Mouse (Mus musculus) cerebellum, postnatal 4 days (tissue): ENCODE data around the gene Amdhd1.

Experiments used
- DNase-seq, 2 experiments: peaks; one replicate each; pipeline ENCODE4 v3.0.0; 2022; ENCODE audit warnings: low spot score in 2 of 2, mixed read lengths in 1 of 2

The Amdhd1 gene

DNA sequence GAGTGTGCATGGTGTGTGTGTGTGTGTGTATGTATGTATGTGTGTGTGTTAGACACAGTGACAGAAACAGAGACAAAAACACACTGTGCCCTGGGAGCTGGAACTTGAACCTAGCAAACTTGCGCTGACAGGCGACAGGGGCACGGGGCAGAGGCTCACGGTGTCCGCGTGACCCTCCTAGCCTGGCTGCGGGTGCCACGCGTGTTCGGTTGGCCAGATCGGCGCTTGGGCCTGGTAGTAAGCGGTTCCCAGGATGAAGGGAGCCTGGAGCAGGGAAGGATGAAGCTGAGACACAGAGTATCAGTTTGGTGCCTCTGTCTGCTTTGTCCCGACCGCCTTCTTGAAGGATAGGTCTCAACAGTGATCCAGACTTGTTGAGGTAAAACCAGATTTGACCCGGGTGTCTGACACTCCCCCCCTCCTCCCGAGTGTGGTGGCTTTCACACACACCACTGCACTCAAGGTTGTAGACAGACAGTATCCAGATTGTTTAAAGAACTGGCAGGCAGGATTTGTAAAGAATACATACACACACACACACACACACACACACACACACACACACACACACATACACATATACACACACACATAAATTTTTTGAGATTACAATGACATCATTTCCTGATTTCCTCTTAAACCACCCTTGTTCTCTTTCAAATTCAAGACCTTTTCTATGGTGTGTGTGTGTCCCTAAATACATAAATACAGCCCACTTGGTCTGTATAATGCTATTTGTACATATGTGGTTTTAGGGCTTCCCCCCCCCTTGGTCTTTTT is 788 bp upstream of the Amdhd1 start, which contains the start of gene Ccdc38:
Gene Ccdc38 (plus strand): TSS at position 202 of the 780 bp plus-strand sequence.
- no peak for DNase-seq

DNA sequence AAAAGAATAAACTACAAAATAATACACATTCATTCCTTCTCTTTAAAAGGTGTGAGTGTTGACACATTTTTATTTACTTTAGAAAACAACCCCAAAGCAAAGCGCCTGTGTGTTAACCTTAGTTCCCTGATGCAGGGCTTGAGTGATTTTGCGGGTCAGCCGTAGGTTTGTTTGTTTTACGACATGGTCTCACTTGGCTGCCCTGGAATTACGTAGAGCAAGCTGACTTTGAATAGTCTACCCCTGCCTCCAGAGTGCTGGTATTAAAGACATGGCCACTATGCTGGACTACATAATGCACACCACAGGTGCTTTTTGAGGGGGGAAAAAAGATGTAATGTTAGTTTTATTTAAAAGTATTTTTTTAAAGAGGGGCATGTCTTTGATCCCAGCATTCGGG is 1.0 kb downstream of the Amdhd1 start:
- no peak for DNase-seq

DNA sequence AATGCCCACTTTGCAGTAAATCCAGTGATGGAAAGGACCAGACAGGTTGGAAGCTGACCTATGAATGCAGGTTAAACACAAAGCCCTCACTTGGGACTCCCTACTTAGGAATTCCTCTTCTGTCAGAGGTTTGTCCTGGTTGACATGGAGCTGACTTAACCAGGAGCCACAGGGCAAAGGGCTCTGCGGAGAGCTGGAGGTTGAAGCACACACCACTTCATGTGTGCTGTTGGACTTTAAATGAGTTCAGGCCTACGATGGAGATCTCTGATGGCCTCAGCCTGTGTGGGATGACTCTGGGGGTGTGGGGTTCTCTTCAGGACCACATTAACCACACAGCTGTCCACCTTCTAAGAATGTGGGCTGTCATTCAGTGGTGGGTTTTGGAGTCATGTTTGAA is 1.5 kb downstream of the Amdhd1 start:
- DNase-seq = no peak

DNA sequence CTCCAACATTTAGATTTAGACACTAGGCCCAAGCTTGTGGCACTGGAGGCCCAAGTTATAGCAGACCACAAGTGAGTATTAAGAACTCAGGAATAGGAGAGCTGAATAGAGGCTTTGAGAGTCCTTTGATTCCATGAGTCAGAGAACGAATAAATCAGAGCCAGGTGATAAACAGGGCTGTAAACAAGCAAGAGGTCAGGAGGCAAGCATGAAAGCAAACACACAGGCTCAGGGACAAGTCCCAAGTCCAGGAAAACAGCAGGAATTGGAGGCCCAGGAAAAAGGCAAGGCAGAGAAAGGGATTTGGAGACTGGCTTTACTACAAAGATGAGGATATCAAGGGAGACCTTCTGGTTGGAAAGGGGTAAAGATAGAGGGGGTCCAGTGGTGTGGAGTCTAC is 14.5 kb downstream of the Amdhd1 start:
- no peak for DNase-seq

DNA sequence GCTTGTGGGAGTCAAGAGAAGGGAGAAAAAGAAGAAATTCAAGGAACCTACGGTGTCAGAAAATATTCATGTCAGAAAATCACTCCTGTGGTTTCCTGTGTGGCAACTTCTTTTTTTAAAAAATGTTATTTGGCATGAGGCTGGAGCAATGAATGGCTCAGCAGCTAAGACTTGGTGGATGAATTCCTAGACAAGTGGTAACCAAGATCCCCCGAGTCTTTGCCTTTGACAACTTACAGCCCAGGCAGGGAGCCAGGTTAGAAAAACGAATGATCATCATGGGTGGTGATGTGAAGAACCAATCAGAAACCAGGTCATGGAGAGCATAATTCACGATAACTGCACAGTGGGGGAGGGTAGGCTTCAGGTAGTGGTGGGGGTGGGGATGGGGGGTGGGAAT is 18.8 kb downstream of the Amdhd1 start:
- DNase-seq = no peak

DNA sequence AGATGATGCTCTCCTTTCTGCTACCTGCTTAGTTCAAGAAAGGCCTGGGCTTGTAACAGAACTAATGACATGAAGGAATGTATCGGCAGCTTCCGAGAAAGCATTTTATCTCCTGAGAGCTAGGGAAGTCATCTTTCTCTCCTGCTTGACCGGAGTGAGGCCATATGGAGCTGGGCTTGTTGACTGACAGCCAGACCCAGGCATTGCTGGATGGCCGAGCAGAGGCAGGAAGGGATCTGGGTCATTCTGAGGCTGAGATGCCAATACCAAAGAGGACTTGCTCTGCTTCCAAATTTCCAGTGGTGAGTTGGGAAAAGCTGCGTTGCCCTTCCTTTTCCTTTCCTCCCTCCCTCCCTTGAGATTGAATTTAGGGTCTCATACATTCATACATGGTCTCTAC is 20.1 kb downstream of the Amdhd1 start:
- no peak for DNase-seq

DNA sequence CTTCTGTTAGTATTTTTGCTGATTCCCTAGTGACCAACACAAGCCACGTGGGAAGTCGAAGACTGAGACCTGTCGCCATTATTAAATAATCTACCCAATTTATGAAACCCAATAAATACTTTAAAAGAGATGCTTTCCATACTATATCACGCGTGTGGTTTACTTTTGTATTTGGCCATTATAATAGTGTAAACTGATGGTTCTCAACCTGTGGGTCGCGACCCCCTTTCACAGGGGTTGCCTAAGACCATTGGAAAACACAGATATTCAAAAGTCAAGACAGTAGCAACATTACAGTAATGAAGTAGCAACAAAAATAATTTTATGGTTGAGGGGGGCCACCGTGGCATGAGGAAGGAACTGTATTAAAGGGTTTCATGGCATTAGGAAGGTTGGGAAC is 20.7 kb downstream of the Amdhd1 start:
- DNase-seq = no peak

DNA sequence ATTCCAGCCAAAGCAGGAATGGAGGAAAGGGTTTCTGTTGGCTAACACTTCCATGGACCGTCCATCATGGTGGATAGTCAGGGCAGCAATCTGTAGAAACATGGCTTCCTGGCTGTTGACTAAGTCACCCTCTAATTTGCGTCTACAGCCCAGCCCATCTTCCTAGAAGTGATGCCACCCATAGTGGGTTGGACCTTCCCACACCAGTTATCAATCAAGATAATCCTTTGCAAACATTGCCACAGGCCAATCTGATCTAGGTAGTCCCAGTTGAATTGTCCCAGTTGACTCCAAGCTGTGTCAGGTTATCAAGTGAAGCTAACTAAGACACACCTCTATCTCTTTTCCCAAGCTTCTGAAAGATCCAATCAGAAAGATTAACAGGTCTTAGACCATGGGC is 21.2 kb downstream of the Amdhd1 start:
- no peak for DNase-seq

DNA sequence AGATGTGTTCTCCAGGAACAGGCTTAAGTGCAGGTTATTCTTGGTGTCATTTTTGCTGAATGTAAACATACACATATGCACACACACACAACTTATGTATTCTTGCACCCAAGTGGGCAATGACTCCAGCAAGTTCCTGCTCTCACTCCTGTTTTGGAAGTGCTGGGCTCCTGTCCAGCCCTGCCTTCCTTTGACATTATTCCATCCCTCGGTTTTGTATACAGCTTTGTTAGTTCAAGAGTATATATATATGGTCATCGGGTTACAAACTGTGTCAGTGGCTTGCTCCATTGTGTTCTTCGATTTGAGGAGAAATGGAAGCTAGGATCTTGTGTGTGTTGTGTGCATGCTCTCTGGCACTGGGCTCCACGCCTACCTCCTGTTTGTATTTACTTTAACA is 21.6 kb downstream of the Amdhd1 start:
- no peak for DNase-seq

DNA sequence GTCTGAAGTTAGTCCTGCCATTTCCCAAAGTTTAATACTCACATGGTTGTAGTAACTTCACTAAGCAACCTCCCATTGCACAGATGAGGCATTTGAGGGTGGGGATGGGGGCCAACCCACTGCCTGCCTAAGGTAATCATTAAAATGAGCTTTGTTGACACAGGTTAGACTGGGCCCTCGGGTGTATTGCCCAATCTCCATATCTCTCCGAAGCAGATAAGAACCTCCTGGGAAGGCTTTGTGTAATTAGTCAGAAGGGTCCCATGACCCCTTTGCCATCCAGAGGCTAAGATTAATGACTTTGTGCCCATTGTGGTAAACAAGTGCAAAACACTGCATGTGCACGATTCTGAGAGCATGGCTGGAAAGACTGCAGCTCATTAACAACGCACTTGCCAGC is 22.1 kb downstream of the Amdhd1 start:
- DNase-seq = no peak

DNA sequence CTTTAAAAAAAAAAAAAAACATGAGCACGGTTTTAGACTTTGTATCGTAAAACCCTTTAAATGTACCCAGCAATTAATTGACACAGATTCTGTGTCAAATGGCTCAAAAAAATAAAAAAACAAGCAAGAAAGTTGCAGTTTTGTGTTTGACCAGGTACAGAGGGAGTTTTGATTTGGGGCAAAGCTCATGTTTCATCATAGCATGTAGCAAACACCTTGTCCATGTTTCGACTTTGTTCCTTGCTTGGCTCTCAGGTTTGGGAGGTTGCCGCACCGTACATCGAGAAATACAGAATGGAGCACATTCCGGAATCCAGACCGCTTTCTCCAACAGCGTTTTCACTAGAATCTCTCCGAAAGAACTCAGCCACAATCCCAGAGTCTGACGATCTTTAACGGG is 23.9 kb downstream of the Amdhd1 start:
- no peak for DNase-seq

DNA sequence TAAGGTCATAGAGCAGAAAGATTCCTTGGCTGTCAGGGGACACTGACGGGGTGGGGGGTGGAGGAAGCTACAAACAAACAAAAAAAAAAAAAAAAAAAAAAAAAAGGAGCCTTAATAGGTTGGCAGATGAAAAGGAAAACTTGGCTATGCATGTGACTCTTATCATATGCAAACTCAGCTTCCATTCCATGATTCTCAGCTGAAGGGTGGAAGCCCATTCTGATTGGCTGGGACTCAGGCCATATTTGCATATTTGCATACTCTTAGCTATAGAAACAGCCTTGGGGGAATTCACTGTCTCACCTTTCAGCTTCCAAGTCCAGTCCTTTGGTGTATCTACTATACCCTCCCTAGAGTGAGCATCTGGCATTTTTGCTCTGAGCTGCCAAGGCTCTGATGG is 24.4 kb downstream of the Amdhd1 start:
- DNase-seq = no peak

DNA sequence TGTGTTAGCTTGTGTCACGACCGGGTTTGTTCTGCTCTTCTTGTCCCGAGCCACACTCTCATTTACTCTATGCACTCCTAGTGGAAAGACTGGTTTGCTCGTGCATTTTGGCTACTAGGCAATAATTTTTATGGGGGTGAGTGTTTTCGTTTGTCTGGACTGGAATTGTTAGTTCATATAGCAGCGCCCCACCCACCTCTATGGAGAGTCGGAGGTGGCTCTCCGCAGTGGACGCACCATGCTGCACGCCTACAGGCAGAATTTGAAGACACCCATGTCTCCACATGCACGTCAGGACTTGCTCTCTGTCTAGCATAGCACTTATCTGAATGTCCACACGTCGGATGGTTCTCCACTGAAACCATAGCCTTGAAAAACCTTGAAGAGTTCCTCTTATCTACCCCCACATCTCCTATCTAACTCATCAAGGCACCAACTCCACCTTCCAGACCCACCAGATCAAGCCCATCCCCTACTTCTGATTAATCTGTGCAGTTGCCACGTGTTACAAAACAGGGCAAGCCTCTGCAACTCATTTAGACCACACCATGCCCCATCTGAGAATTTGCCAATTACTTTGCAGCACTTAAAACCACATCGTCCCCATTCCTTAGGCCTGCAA is 30.2 kb downstream of the Amdhd1 start:
- no peak for DNase-seq

DNA sequence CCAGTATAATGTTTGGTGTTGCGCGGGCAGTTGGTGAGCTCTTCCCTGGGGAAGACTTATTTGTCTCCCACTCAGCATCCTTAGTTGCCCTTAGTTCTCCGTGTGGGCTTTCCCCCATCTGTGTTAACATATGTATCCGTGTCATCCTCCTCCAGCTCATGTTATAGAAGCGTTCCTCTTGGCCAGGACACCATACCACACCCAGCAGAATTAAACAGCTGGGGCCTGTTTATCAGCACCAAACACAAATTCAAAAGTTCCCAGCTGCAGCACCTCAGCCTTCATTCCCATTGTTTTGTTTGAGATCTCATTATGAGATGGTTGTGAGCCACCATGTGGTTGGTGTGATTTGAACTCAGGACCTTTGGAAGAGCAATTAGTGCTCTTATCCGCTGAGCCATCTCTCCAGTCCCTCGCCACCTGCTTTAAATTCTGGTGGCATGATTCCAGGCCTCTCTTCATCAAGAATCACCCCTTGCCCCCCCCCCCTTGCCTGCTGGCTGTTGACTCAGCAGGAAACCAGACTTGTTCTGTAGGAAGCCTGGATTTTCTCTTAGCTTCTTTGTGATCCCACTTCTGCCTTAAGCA is 31.4 kb downstream of the Amdhd1 start:
- DNase-seq = no peak

DNA sequence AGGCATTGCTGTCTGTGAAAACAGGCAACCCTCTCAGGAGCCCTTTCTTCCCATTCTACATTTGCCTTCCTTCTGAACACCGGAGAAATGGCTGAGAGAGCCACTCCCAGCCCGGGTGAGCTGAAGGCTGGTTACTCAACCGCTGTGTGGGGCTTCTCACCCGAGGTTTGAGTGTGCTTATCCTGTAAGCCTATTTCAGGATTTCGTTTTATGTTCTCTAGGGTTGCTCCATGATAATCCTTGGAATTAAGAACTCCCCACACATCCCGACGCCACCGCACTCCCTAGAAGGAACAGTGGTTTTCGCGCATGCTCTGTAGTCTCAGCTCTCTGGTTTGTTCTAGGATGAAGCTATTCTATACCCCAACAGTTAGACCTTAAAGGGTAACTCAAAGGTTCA is 38.5 kb downstream of the Amdhd1 start:
- DNase-seq = no peak

DNA sequence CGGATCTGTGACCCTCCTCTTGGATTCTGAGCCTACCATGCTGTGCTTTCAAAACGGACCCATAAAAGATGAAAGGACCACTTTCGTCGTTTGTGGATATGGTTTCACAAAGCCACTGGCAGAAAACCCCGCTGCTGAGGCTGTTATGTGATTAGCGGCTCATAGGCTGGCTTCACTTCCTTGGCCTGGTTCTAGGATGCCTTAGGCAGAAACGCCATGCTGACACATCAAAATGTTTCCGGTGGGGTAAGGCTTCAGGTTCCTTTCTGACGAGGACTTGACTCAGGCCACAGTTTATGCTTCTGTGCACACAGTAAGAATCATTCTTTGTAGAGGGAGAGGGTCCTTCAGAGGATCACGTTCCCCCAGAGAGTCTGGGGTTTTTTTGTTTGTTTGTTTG is 39.0 kb downstream of the Amdhd1 start:
- DNase-seq = no peak

DNA sequence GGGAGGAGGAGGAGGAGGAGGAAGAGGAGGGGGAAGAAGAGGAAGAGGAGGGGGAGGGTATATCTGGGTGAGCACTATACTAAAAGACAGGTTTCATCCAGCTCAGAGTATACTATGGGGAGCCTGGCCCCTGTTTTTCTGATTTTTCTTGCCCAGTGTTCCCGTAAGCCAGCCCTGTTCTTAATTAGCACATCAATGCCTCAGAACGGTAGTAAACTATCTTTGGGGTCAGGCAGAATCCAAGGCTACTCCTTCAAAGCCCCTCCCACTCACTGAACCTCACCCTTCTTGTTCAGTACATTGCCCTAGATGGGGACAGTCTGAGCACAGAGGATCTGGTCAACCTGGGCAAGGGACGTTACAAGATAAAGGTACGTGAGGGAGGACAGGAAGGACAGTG is 49.4 kb downstream of the Amdhd1 start:
- DNase-seq = no peak

DNA sequence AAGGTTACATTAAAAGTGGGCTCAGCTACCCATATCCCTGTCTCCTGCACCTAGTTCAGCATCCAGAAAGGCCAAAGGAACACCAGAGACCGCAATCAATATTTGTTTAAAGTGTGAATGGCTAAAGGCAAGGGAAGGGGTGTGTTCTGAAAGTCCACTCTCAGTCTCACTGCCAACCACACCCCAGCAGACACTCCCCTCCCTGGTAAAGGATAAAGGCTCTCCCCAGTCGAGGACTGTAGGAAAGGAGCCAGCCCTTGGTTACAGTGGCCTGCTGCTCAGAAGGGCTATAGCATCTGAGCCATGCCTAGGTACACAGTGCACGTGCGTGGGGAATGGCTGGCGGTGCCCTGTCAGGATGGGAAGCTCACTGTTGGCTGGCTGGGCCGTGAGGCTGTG is 51.0 kb downstream of the Amdhd1 start:
- DNase-seq = no peak

DNA sequence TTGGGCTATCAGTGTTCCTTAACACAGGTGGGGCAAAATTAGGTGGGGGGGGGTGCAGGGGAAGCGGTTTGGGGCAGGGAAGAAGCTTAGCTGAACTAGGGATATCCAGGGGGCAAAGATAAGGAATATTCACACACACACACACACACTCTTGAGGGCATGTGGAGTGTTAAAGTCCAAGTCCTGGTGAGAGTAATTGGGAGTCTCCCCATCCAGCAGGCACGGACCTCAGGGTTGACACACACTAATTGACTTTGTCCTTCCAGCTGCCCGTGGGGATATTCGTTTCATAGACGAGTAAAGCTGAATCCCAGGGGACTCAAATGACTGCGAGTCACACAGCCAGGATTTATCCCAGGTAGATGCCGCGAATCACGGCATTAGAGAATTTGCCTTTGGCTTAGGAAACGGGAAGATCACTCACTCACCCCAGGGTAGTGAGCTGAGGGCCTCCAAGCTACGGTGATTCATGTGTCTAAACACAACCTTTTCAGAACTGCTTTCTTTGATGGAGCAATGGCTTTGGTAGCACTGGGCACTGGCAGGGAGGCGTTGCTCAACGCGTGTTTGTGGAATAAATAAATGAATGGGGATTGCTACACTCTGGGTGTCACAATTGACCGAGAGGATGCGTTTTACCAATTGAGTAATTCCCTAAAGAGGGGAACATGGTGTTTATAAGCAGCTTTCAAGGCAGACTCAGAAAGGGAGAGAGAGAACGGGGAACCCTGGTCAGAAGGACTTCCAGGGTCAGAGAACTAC is 51.6 kb downstream of the Amdhd1 start, which contains the start of gene Hal:
Gene Hal (plus strand): TSS at position 703 of the 762 bp plus-strand sequence.
- no peak for DNase-seq

DNA sequence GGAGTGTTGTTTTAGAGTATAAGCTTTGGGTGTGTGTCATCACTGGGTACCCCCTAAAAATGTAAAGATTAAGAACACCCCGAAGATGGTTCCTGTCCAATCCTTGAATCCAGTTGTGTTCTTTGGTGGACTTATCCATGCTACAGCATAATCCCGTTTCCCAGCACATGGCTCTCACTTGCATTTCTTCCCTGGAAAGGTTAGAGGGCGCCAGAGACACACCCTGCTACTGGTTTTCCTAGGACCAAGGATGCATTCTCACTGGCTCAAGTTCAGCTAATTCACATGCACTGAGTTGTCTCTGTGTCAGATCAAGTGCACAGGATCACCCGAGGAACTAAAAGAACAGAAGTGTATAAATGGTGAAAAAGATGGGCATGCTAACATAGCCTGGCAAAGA is 53.2 kb downstream of the Amdhd1 start:
- peak in 1 of 2 experiments; percentile 25 for DNase-seq

DNA sequence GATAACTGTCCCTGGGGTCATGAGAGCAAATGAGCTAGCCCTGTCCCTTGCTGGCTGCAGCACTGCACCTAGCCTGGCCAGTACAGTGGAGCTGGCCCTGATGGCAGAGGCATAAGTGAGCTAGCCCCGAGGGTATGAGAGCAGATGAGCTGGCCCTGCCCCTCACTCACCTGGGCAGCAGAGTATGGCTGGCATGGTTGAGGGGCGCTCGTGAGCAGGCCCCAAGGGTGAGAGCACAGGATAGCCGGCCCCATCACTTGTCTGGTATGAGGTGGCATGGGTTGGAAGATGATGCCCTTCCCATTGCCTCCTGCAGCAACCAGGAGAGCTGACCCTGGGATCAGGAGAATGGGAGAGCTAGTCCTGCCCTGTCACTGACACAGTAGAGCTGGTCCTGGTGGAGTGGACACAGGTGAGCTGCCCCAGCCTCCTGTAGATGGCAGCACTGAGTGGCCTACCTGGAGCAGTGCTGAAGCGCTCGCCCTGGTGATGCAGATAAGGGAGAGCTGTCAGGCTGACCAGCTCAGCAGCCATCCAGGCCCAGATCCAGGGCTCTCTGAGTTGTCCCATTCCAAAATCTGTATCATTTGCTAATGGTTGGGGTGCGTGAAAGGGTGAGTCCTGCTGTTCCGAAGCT is 54.7 kb downstream of the Amdhd1 start:
- peak in 1 of 2 experiments; percentile 22 for DNase-seq

DNA sequence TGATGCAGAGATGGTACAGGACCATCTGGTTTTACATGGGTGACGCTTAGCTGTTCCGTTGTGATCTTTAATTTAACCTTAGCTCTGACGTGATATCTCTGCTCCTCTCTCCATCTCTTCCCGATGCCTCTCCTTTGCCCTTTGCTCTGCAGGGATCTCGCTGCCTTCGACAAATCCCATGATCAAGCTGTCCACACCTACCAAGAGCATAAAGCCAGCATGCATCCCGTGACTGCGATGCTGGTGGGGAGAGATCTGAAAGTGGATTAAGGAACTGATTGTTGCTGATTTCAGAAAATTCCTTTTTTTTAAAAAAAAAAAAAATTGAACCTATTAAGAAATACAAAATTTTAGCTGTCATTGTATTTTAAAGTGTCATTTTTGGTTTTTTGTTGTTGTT is 55.3 kb downstream of the Amdhd1 start:
- DNase-seq = no peak
